Mouse (Mus musculus): ENCODE measurements around the gene Bcl2. TPM values are rescaled to one million over a fixed set of nuclear protein-coding genes. Genes with fewer than 3 reads are reported as not detected.

Bcl2 gene
- total RNA-seq, 2 experiments from 2014 or later = 3.4 to 3.6 TPM

DNA sequence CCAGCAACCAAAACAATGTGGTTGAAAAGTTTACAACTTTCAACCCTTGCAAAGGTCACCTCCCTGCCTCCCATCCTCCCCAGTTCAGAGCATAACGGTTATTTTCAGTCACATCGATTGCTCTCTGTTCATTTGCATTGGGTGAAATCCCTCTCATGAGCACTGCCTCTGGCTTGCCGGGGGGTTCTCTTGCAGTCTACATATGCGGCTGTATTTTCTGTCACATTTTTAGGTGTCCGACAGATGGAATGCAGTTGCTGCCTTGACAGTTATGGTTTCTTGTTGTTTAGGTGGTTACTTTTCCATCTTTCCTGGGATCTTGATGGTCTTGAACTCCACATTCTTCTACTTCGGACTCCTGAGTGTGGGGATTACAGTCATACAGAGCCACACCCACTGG, 144.4 kb downstream of the Bcl2 start:
- DNase-seq = no peak
- intact Hi-C loops (cut with DNase I; ENCODE audit: low total_unique reads) = no loop called here

DNA sequence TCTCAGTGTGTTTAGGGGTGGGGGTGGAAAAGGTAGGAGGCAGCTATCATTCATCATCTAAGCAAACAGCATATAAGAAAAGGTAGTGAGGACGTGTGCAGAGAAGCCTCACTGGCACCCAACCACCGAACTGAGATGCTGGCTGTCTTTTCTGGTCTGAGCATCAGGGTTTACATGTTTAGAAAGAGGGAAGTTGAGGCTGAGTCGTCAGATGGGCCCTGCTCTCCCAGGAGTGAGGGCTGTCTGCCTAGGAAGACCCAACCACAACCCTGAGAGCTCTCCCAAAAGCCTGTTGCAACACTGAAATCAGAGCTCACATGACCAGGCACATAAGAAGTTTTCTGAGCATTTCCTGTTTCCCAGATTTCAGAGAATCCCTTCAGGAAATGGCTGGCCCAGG, 145.2 kb downstream of the Bcl2 start:
- no peak for DNase-seq
- intact Hi-C loops (cut with DNase I; ENCODE audit: low total_unique reads) = no loop called here

DNA sequence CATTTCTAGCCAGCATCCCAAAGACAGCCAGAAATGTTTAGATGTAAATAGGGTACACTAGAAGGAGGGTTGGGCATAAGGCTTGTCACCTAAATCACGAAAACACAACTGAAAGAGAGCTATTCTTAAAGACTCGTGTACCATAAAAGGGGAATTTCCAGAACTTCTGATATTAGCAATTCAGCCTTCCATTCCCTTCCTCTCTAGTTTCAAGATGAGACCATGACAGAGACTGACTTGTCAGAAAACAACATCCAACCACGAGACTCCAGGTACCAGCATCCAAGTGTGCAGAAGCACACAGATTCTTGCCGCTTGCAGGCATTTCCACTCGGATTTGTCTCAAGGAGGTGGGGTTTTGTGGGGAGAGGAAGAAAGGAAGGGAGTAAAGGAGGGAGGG, 146.6 kb downstream of the Bcl2 start:
- intact Hi-C loops (cut with DNase I; ENCODE audit: low total_unique reads) = no loop called here
- no peak for DNase-seq

DNA sequence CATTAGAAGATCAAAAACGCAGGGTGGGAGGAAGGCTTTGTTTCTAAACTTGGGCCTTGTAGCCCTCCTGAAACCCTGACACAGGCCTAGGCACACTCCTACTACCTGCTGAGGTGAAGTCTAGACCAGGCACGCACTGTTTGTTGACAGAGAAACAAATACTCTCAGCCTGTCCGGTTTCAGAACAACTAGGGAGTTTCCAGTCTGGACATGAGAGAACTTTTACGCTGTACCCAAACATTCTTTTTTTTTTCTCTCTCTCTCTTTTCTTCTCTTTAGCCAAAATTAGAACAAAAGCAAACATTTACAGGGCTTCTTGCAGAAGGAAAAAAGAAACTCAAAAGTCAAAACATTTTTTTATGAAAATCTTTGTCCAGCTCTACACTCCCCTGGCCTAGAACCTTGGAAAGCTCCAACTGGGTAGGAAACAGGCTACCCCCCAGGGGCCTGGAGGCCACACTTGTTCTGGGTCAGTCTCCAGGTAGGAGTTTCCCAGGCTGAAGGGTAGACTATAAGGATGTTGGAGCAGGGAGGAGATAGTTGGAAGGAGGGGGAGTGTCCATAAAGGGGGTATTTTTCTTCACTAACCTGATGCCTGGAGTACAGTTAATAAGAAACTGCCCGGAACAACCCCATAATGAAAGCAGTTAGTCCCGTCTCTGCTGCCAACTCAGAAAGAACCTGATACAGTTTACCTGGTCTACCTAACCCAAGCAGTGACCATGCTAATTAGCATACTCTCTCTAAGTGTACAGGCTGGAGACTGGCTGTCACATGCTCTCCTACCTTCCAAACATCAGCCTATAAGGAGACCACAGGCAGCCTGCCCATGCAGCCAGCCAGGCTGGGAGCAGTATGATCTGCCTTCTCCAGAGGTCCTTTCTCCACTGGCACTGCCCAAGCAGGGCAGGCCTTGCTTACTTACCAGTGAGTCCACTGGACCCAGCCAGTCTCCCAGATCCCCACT, 147.7 kb downstream of the Bcl2 start:
- DNase-seq = no peak
- intact Hi-C loops (cut with DNase I; ENCODE audit: low total_unique reads) = no loop called here

DNA sequence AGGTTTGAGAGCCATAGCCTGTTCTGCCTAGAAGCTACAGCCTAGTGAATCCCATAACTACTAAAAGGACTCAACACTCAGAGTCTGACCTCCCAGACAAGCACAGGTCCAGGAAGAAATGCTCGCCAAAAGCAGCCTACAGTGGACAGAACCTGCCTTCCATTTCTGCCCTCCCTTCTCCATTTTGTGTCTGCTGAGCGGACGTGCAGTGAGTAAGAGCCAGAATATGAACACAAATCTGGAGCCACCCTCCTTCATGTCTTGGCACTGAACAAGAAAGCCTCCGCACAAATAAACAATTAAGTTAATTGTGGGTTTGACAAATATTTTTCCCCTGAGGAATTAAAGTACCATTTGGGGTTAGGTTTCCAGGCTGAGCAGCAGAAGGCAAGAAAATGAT, 148.8 kb downstream of the Bcl2 start:
- no peak for DNase-seq
- intact Hi-C loops (cut with DNase I; ENCODE audit: low total_unique reads) = no loop called here

DNA sequence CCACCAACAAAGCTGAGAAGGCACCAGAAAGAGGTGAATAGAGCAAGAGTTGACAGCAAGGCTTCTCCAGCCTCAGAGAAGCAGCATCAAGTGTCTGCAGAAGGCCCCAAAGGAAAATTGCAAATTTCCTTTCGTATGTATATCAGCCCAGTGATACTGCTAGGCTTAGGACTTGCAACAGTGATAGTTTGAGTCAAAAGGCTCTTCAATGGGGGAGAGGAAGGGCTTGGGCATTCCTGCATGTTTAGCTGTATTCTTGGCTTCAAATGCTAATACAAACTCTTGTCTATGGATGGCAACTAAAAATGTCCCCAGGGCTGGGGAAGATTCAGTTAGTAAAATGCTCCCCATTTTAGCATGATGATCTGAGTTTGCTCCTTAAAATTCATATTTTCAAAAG, 149.6 kb downstream of the Bcl2 start:
- no peak for DNase-seq
- intact Hi-C loops (cut with DNase I; ENCODE audit: low total_unique reads) = no loop called here

DNA sequence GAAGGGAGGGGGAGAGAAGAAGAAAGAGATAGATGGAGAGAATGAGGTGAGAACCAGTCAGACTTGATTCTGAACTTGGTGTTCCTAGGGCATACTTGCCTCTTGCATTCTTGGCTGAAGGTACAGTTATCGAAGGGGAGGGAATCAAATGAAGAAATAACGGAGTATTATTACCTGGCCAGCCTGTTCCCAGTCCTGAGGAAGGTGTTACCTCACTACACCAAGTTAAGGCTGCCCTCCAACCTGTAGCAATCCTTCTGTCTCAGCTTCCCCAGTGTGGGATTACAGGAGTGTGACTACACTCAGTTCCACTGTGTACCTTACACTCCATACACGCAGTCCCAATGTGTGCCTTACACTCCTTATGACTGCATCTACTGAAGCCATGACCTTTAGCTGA, 151.3 kb downstream of the Bcl2 start:
- intact Hi-C loops (cut with DNase I; ENCODE audit: low total_unique reads) = no loop called here
- no peak for DNase-seq

DNA sequence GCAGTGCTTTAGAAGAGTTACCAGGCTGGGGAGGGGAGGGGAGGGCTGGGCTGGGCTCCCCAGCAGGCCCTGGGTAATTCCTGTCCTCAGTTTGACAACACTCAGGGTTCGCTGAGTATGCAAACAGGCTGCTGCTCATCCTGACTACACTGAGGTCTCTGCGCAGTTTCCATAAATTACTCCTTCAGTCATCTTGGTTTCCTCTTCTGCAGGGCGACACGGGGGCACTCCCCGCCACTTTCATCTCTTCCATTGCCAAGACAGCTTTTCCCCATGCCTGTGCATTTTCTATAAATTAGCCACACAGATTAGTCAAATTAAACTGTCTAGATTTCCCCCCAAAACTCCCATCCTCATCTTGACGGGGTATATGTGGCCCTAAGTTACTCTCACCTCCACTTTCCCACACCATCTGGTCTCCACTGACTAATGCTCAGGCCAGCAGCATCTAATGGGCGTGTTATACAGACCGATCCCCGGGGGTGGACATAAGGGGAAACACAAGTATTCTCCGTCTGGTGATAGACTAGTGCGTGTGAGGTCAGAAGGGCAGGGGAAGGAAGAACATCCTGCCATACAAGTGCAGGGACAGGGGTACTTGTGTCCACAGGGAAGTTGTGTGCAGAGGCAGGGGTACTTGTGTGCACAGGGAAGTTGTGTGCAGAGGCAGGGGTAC, 152.9 kb downstream of the Bcl2 start:
- no peak for DNase-seq
- intact Hi-C loops (cut with DNase I; ENCODE audit: low total_unique reads) = no loop called here

DNA sequence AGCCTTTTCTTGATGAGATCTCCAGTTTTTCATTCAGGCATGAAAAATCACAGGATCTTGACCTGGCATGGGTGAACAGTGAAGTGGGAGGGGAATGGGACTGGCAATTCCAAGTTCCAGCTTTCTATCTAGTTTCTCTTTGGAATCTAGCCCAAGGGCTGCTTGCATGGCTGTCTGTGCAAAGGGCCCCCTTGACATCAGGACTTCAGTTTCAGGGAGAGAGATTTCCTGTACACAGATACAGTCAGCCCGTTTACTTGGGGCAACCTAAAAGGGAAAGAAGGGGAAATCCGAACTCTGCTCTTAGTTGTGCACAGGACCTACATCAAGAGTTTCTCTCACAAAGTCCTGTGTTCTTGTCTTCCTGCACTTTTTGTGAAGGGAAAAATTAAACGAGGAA, 154.0 kb downstream of the Bcl2 start:
- DNase-seq = no peak
- intact Hi-C loops (cut with DNase I; ENCODE audit: low total_unique reads) = no loop called here

DNA sequence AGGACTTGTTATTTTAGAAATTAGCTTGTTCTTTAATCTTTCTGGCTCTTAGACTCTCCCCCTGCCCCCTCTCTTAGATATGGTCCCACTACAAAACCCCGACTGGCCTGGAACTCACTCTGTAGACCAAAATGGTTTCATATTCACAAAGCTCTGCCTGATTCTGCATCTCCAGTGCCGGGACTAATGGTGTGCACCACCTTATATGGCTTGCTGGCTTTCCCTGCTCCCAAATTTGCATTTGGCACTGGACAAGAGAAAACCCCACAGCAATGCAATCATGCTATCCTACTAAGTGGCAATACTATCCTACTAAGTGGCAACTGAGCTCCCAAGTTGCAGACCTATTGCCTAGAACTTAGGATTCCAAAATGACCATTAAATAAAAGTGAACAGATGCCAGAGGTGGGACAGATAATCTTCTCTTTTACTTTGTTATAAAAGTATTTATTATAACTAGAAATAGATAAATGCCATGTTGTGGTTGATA, 154.9 kb downstream of the Bcl2 start:
- DNase-seq = no peak
- intact Hi-C loops (cut with DNase I; ENCODE audit: low total_unique reads) = no loop called here

DNA sequence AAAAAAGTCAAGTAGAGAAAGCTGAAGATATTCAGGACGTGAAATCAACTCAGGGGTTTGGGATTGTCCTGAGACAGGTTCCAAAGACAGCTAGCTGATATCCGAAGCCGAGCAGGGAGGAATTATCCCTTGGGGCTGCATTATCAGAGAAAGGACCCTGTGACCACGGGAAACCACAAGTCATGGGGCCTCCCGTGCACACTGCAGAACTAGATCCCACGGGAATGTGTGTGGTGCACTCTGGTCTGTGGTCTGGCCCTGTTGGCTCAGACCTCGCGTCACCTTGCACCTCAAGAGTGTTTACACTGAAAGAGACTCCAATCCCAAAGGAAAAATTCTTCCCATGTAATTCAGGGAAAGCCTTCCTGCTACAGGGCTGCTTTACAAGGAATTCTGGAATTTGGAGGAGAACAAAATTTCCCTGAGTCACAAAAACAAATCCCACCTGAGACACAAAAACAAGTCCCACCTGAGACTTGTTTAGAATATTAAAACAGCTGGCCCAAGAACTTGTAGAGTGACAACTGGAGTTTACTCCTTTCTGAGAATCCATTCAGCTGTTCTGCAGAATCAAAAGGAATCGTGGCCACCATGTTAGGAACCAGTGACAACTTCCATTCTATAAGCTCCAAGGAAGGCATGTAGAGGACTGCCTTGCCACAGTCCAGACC, 158.4 kb downstream of the Bcl2 start:
- intact Hi-C loops (cut with DNase I; ENCODE audit: low total_unique reads) = no loop called here
- no peak for DNase-seq

DNA sequence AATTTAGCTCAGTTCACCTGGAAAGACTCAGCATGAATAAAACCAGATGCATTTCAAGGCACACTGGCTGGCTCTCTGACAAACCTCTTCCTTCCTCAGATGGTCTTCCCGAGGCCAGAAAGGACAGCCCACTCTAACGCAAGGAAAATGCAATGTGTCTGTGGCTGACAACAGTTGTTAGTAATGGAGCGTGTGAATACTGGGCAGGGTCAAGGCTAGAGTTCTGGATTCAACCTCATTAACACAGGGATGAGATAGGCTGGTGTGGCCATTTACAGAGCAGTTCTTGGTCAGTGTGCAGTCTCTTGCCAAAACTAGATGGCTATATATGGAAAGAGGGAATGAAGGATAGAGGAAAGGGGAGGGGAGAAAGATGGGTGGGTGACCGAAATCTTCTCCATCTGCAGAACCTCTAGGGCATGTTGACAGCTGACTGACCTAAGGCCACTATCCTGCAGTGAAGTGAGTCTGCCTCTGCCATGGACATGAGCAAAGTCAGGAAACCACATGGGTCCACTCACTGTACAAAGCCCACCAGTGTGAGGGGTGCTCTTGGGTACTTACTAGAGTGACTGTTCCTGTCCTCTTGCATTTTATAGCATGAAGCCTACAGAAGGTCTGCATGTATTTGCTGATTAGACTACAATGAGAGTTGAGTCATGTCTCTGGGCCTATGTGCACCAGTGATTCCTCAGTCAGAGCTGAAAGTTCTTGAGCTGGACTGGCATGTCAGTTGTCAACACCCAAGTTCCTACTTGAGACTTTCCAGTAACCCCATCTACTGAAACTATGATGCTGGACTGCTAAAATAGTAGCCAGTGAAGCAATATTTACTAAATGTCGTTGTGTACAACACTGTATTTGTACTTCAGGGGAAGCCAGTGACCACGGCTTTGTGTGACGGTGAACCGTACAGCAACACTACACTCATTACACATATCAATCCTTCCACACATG, 159.9 kb downstream of the Bcl2 start:
- intact Hi-C loops (cut with DNase I; ENCODE audit: low total_unique reads) = no loop called here
- DNase-seq = no peak

DNA sequence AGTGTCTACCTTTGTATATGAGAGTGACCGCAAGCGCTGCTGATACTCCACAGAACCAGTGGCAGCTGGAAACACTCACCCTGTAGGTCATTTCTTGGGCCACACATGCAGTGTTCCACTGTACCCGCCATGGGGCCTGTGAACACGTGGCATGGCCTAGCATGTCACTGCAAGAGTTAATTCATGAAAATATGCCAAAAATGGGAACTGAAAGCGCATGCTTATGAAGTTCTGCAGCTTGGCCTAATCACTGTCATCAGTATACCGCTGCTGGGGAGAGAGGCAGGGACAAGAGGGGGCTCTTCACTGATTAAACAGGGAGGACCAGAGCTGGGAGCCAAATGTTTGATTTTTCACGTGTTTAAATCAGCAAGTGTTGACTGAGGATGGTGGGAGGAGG, 161.2 kb downstream of the Bcl2 start:
- DNase-seq = no peak
- intact Hi-C loops (cut with DNase I; ENCODE audit: low total_unique reads) = no loop called here

DNA sequence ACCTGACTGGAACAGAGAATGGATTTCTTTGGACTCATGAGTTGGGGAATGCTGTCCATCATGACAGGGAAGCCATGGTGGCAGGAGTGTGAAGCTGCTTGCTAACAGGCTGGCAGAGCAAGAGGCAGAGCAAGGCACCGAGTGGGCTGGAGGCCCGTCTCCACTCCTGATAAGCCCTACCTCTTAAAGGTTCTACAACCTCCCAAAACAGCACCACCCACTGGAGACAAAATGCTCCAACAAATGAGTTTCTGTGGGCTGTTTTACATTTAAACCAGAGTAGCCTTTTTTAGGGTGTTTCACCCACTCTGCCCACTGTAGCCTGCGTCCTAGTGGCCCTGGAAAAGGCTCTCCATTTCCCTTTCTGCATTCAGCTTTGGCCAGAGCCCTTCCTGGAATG, 163.5 kb downstream of the Bcl2 start:
- intact Hi-C loops (cut with DNase I; ENCODE audit: low total_unique reads) = no loop called here
- DNase-seq = no peak

DNA sequence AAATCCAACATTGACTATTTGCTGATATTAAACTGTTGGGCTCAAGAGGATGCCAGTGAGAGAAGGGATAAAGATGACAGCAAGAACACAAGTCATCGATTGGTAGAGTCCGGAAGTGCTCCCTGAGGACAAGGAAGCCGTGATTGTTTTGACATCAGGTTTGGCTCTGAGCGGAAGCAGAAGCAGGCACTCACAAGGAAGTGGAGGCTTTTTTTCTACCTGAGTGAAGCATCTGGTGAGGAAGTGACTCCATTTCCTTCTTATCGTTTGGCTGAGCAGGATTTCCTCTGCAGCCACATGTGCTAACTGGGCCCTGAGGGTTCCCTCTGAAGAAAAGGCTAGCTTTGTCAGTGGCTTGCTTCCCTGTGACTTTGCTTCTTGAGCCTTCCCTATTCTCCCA, 165.0 kb downstream of the Bcl2 start:
- intact Hi-C loops (cut with DNase I; ENCODE audit: low total_unique reads) = loop anchor here (5.0 to 10.0 kb wide), 2 partner anchors 124 to 168 kb away; no protein-coding TSS in a partner anchor
- no peak for DNase-seq

DNA sequence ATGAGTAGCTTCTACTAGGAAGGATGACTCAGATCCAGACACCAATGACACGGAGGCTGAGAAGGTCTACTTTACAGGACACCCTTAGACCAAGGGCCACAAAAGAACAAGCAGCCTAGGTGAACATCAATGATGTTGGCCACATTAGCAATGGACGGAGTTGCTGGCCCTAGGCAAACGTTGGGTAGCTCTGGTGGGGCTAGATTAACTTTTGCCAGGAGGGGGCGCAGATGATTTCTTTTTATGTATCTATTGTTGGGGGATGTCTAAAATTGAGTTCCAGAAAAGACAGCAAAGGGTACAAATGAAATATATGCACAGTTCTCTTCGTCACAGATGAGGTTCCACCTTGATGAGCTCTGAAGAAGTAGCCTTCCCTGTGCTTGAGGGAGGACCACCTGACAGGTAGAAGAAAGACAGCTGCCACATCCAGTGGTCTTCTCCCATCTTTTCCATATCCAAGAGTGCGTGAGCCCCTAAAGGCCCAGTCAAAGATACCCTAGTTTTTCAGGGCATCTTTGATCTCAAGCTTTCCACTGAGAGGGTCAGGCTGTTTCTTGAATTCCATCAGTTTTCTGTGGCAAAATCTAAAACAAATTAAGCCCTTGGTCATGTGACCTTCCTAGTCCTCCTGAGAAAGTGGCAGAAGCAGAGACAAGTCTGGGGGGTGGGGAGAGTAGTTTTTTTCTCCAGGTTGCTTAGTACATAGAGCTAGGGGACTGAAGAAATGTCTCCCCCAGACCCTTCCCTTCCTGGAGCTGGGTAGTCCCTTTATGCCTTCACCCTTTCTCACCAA, 169.1 kb downstream of the Bcl2 start:
- intact Hi-C loops (cut with DNase I; ENCODE audit: low total_unique reads) = loop anchor here (5.0 to 10.0 kb wide), 2 partner anchors 120 to 172 kb away; no protein-coding TSS in a partner anchor
- DNase-seq = peak; percentile 23

DNA sequence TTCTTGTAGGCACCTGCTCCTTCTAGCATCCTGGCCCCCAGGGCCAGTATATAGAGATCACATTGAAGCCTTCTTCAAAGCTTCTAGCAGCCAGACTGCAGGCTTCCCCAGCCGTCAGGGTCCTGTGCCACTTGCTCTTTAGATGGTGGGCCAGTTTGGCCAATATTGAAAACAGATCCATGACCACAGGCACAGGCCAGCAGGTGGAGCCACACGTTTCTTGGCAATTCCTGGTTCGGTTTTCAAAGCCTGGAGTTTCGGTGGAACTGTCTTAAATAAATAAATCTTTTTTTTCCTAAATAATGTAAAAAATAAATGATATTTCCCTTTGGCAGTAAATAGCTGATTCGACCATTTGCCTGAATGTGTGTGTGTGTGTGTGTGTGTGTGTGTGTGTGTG, 171.3 kb downstream of the Bcl2 start:
- intact Hi-C loops (cut with DNase I; ENCODE audit: low total_unique reads) = loop anchor here (10.0 kb wide), 1 partner anchor 118 kb away; no protein-coding TSS in a partner anchor
- peak; percentile 54 for DNase-seq

DNA sequence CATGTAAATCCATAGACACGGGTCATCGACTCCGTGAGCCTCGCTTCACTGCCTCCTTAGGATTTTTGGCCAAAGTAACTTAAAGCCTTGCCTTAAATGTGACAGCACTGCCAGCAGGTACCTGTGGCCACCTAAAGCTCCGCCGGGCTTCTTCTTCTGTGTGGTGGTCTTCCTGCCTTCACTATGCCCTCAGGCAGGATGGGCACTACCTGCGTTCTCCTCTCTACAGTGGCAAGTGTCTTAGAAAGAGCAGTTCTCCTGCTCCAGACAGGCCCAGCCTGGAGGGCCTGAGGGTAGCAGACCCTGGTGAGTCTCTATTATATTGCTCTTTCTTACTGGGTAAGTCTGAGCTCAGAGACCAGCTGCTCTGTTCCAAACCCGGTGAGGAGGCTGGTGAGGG, 172.2 kb downstream of the Bcl2 start:
- intact Hi-C loops (cut with DNase I; ENCODE audit: low total_unique reads) = loop anchor here (10.0 kb wide), 1 partner anchor 117 kb away; no protein-coding TSS in a partner anchor
- DNase-seq = no peak

Measured in gastrocnemius, postnatal 14 days (tissue).